Comparison of ENCODE assay signal across 8 mouse cellular contexts in the genomic region with DNA sequence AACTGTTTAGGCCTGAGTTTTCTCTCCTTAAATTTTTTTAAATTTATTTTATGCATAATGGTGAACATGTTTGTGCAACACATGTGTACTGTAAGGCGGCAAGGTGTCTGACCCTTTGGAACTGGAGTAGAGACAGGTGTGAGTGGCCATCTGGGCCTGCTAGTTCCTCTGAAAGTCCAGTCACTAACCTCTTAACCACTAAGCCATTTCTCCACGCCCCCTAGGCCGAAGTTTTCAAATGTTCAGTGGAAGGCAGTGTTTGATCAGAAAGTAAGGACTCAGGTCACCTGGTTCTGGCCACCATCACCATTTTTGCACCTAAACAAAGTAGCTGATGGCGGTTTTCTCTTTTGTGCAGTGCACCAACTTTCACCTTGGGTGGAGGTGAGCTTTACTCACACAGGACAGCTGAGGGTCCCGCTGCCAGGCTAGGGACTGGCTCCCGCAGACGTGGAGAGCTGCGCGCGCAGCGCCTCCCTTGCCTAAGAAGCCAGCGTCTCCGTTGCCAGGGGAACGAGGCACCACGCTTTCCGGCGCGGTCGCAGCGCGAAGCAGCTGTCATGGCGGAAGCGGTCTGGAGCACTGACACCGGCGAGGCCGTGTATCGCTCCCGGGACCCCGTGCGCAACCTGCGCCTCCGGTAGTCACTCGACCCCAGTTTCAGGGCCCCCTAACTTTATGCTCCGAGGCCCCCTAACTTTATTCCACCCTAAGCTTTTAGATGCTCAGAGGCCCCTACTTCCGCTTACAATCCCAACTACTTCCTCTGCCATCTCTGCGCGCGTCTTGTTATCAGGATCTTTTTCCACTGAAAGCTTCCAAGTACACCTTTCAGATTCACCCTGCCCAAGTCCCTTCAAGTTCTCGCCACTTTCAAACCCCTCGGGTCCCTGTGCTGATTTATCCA. TPM values are rescaled to one million over a fixed set of nuclear protein-coding genes. Genes with fewer than 3 reads are reported as not detected.
DNase-seq lines count a peak whose midpoint lies in the region; ATAC-seq and TF ChIP-seq lines count a peak whose summit lies in the region.

A gene (plus strand): TSS at position 526 of the 907 bp plus-strand sequence.

- H3K4me2 ChIP-seq in embryonic facial prominence, embryonic 14.5 days (ENCODE audit: low read depth, low read length), result peak within 1 kb of the TSS; percentile 56
- H3K4me2 ChIP-seq in limb, embryonic 14.5 days (replicated peaks; ENCODE audit: low read depth, low read length, severe bottlenecking), result peak within 1 kb of the TSS; percentile 70
- H3K4me2 ChIP-seq in midbrain, postnatal 0 days (ENCODE audit: low read depth, low read length, poor library complexity, severe bottlenecking), result peak within 1 kb of the TSS; percentile 76

- peak within 1 kb of the TSS; percentile 49 for H3K9ac ChIP-seq in embryonic facial prominence, embryonic 14.5 days (ENCODE audit: low read depth, low read length)
- peak within 1 kb of the TSS; percentile 62 for H3K9ac ChIP-seq in limb, embryonic 14.5 days (ENCODE audit: low read depth, low read length, severe bottlenecking)
- peak within 1 kb of the TSS; percentile 60 for H3K9ac ChIP-seq in midbrain, postnatal 0 days (replicated peaks; ENCODE audit: low read length, poor library complexity, severe bottlenecking)

- H3K4me1 ChIP-seq in embryonic facial prominence, embryonic 14.5 days (ENCODE audit: control insufficient read depth, insufficient read depth, low read length), result peaks cover 4% of the 10 kb centered on the region
- peaks cover 7% of the 10 kb centered on the region for H3K4me1 ChIP-seq in limb, embryonic 14.5 days (ENCODE audit: control insufficient read depth, insufficient read depth, low read length)
- H3K4me1 ChIP-seq in midbrain, postnatal 0 days (ENCODE audit: insufficient read depth, low read length), result peaks cover 5% of the 10 kb centered on the region; the same call in 1 of the 2 replicates

- TF ChIP-seq POLR2A in limb, embryonic 14.5 days (IDR thresholded peaks at IDR 0.05; ENCODE audit: borderline replicate concordance, extremely low read depth, insufficient read depth, insufficient read length), result peak; percentile 52; the same call in 1 of the 2 replicates

- H3K9me3 ChIP-seq in embryonic facial prominence, embryonic 14.5 days (ENCODE audit: control insufficient read depth, low read length), result no peaks in the 10 kb centered on the region
- no peaks in the 10 kb centered on the region for H3K9me3 ChIP-seq in limb, embryonic 14.5 days (ENCODE audit: control insufficient read depth, low read length)
- no peaks in the 10 kb centered on the region for H3K9me3 ChIP-seq in midbrain, postnatal 0 days (ENCODE audit: low read length)

- peak within 1 kb of the TSS; percentile 29 for H3K27ac ChIP-seq in embryonic facial prominence, embryonic 14.5 days (replicated peaks; ENCODE audit: low read depth, low read length)
- peak within 1 kb of the TSS; percentile 38 for H3K27ac ChIP-seq in limb, embryonic 14.5 days (replicated peaks; ENCODE audit: low read depth, low read length)
- H3K27ac ChIP-seq in midbrain, postnatal 0 days (ENCODE audit: low read depth, low read length), result peak within 1 kb of the TSS; percentile 82

- H3K27me3 ChIP-seq in embryonic facial prominence, embryonic 14.5 days (replicated peaks; ENCODE audit: control insufficient read depth, insufficient read depth, low read length), result no peaks in the 10 kb centered on the region
- no peaks in the 10 kb centered on the region for H3K27me3 ChIP-seq in limb, embryonic 14.5 days (ENCODE audit: control insufficient read depth, insufficient read depth, low read length)
- no peaks in the 10 kb centered on the region for H3K27me3 ChIP-seq in midbrain, postnatal 0 days (ENCODE audit: insufficient read depth, low read length)

- peak; percentile 97 for ATAC-seq in embryonic facial prominence, embryonic 14.5 days (ENCODE audit: low read depth)
- ATAC-seq in limb, embryonic 14.5 days (ENCODE audit: low FRiP score, low read depth), result peak; percentile 96
- peak; percentile 92 for ATAC-seq in midbrain, postnatal 0 days (ENCODE audit: low FRiP score)

- H3K36me3 ChIP-seq in embryonic facial prominence, embryonic 14.5 days (ENCODE audit: control insufficient read depth, insufficient read depth, low read length), result peaks cover 19% of the 10 kb centered on the region
- peaks cover 15% of the 10 kb centered on the region for H3K36me3 ChIP-seq in limb, embryonic 14.5 days (ENCODE audit: control insufficient read depth, insufficient read depth, low read length)
- H3K36me3 ChIP-seq in midbrain, postnatal 0 days (ENCODE audit: insufficient read depth, low read length), result peaks cover 11% of the 10 kb centered on the region; the same call in 1 of the 2 replicates

- H3K4me3 ChIP-seq in embryonic facial prominence, embryonic 14.5 days (ENCODE audit: low read depth, low read length), result peak within 1 kb of the TSS; percentile 50
- peak within 1 kb of the TSS; percentile 63 for H3K4me3 ChIP-seq in limb, embryonic 14.5 days (replicated peaks; ENCODE audit: low read length)
- peak within 1 kb of the TSS; percentile 57 for H3K4me3 ChIP-seq in midbrain, postnatal 0 days (ENCODE audit: low read depth, low read length)

- peak; percentile 88 for DNase-seq in 3T3-L1 (ENCODE audit: low read depth, low spot score)
- peak; percentile 80 for DNase-seq in adrenal gland, postnatal 4 days (ENCODE audit: low spot score in 2 of 2)
- peak; percentile 98 for DNase-seq in embryonic facial prominence, embryonic 14.5 days (ENCODE audit: low spot score)
- peak; percentile 86 for DNase-seq in heart, adult 8-10 months (ENCODE audit: low spot score)
- peak; percentile 90 for DNase-seq in kidney, adult 9 months
- DNase-seq in limb, embryonic 14.5 days (ENCODE audit: low spot score), result peak; percentile 96
- DNase-seq in midbrain, postnatal 0 days (ENCODE audit: low spot score), result peak; percentile 96
- peak; percentile 64 to 78 for DNase-seq in spleen, postnatal 14 days (ENCODE audit: low spot score in 2 of 2)

- no peak for TF ChIP-seq CTCF in midbrain, postnatal 0 days (IDR thresholded peaks at IDR 0.05)

- WGBS in embryonic facial prominence, embryonic 14.5 days, result 4% methylated on average over 36 of the region's 40 CpGs
- WGBS in limb, embryonic 14.5 days, result 6% methylated on average over 40 of the region's 40 CpGs
- 4% methylated on average over 40 of the region's 40 CpGs for WGBS in midbrain, postnatal 0 days

RNA-seq across cellular contexts. Expression of the gene that starts here (rescaled TPM):
- 10 to 100 TPM; 22.3 to 22.5 TPM for total RNA-seq in adrenal gland, postnatal 4 days (2021)
- polyA plus RNA-seq in embryonic facial prominence, embryonic 14.5 days (2014; fragmentation: Nextera tagmentation; extraction: Ambion mirVana), result 11.9 and 12.9 TPM in 2 replicates
- total RNA-seq in heart, adult 8-10 months (2022), result 1 to 10 TPM; 2.2 to 4.0 (median 3.4) TPM
- 31.0 and 37.3 TPM in 2 replicates for polyA plus RNA-seq in limb, embryonic 14.5 days (2012; rRNA removed)
- 12.8 and 14.3 TPM in 2 replicates for polyA plus RNA-seq in limb, embryonic 14.5 days (2014; fragmentation: Nextera tagmentation; extraction: Ambion mirVana)
- 9.1 and 16.0 TPM in 2 replicates for total RNA-seq in midbrain, postnatal 0 days (2014; rRNA removed)
- 8.5 and 10.5 TPM in 2 replicates for polyA plus RNA-seq in midbrain, postnatal 0 days (2015; fragmentation: Nextera tagmentation; extraction: Ambion mirVana)

Comparison
In these comparisons a context has a peak if more than half of its experiments do, and no peak if none do; other contexts are left out.
1. Peak in every context shown above with its lines: DNase-seq, ATAC-seq, H3K4me3 ChIP-seq and H3K27ac ChIP-seq.
2. H3K27ac ChIP-seq: peak in every context shown above with its lines; median percentile 82 in midbrain, postnatal 0 days; 38 in limb, embryonic 14.5 days; 29 in embryonic facial prominence, embryonic 14.5 days.